Mouse (Mus musculus): Measurements from ENCODE around the gene Tacr3.

The Tacr3 gene

GRCm38 (mm10) chr3:134828875-134829530, at the start of gene Tacr3:
Tacr3 (plus strand) TSS chr3:134829007.
- no peak for DNase-seq (ENCODE audit: low spot score in 2 of 2)

- DNase-seq (ENCODE audit: low spot score in 2 of 2), result no peak
These were observed 324 bp upstream of the Tacr3 start for GRCm38 (mm10) chr3:134828492-134828874.

GRCm38 (mm10) chr3:134829531-134829921, 719 bp downstream of the Tacr3 start:
- no peak for DNase-seq (ENCODE audit: low spot score in 2 of 2)

GRCm38 (mm10) chr3:134851342-134851741, 22.5 kb downstream of the Tacr3 start:
- DNase-seq (ENCODE audit: low spot score in 2 of 2), result no peak

GRCm38 (mm10) chr3:134877701-134878100, 48.9 kb downstream of the Tacr3 start:
- DNase-seq (ENCODE audit: low spot score in 2 of 2), result no peak

GRCm38 (mm10) chr3:134895831-134896230, 67.0 kb downstream of the Tacr3 start:
- DNase-seq (ENCODE audit: low spot score in 2 of 2), result no peak

- no peak for DNase-seq (ENCODE audit: low spot score in 2 of 2)
These were observed 80.1 kb downstream of the Tacr3 start for GRCm38 (mm10) chr3:134908890-134909289.

GRCm38 (mm10) chr3:134934703-134935102, 105.9 kb downstream of the Tacr3 start:
- DNase-seq (ENCODE audit: low spot score in 2 of 2), result no peak

- no peak for DNase-seq (ENCODE audit: low spot score in 2 of 2)
These were observed 106.7 kb downstream of the Tacr3 start for GRCm38 (mm10) chr3:134935461-134935860.

- DNase-seq (ENCODE audit: low spot score in 2 of 2), result no peak
These were observed 134.7 kb downstream of the Tacr3 start for GRCm38 (mm10) chr3:134963461-134963860.

- DNase-seq (ENCODE audit: low spot score in 2 of 2), result no peak
These were observed 150.1 kb downstream of the Tacr3 start for GRCm38 (mm10) chr3:134978902-134979301.

GRCm38 (mm10) chr3:134980140-134980539, 151.3 kb downstream of the Tacr3 start:
- DNase-seq (ENCODE audit: low spot score in 2 of 2), result no peak
